Mouse (Mus musculus): Measurements from ENCODE around the gene Gm6685. TPM values are rescaled to one million over a fixed set of nuclear protein-coding genes. Genes with fewer than 3 reads are reported as not detected.
"Not testable (repeated sequence)": the region's sequence is repeated elsewhere in the genome, so short reads cannot be mapped to it uniquely, and the experiment has no call there.

Gene Gm6685
- polyA plus RNA-seq (2015; fragmentation: Nextera tagmentation; extraction: Ambion mirVana), result 0.27 TPM in 1 of 2 replicates, not detected in the other

- not testable (repeated sequence) for ATAC-seq (ENCODE audit: low FRiP score); H3K9me3 ChIP-seq (replicated peaks); H3K27me3 ChIP-seq (replicated peaks); H3K4me1 ChIP-seq; H3K4me3 ChIP-seq (replicated peaks); H3K36me3 ChIP-seq; H3K9ac ChIP-seq (replicated peaks); H3K4me2 ChIP-seq; H3K27ac ChIP-seq (replicated peaks)
- WGBS, result 96% methylated on average over 45 of the region's 45 CpGs
Observed at GRCm38 (mm10) chr11:28339224-28340150, at the start of gene Gm6685. Gene Gm6685, minus strand, starts transcription at chr11:28339867.

GRCm38 (mm10) chr11:28375891-28376290, 36.2 kb upstream of the Gm6685 start:
- Histone ChIP-seq H3K4me3 (replicated peaks) (no peak overlapping the region), H3K4me1 (no peaks in the 10 kb centered on the region), H3K9me3 (replicated peaks) (no peaks in the 10 kb centered on the region), H3K27me3 (replicated peaks) (no peaks in the 10 kb centered on the region), H3K36me3 (no peaks in the 10 kb centered on the region), H3K9ac (replicated peaks) (no peak overlapping the region), H3K4me2 (no peak overlapping the region), H3K27ac (replicated peaks) (no peak overlapping the region)
- no peak for ATAC-seq (ENCODE audit: low FRiP score)

GRCm38 (mm10) chr11:28374636-28375035, 35.0 kb upstream of the Gm6685 start:
- no peak for ATAC-seq (ENCODE audit: low FRiP score)
- Histone ChIP-seq H3K9ac (replicated peaks) (no peak overlapping the region), H3K4me2 (no peak overlapping the region), H3K9me3 (replicated peaks) (no peaks in the 10 kb centered on the region), H3K4me3 (replicated peaks) (no peak overlapping the region), H3K27me3 (replicated peaks) (no peaks in the 10 kb centered on the region), H3K4me1 (no peaks in the 10 kb centered on the region), H3K36me3 (no peaks in the 10 kb centered on the region), H3K27ac (replicated peaks) (no peak overlapping the region)

DNA sequence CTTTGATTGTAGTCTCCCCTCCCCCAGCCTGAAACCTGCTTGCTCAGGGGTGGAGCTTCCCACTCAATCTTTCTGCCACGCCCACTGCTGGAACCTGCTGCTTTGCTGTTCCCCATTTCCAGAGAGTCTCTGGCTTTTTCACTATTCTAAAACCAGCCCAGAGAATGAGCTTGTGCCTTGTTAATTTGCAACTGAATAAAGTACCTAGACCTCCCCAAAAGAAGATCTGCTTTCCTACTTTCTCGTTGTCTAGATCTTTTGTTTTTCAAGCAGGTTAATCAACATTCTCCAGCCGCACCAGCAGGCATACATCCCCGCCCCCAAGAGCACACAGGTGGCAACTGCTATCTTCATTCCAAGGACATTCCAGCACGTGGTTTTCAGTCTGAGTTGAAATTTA, 31.7 kb upstream of the Gm6685 start:
- H3K4me2 ChIP-seq; ATAC-seq (ENCODE audit: low FRiP score): not testable (repeated sequence)

DNA sequence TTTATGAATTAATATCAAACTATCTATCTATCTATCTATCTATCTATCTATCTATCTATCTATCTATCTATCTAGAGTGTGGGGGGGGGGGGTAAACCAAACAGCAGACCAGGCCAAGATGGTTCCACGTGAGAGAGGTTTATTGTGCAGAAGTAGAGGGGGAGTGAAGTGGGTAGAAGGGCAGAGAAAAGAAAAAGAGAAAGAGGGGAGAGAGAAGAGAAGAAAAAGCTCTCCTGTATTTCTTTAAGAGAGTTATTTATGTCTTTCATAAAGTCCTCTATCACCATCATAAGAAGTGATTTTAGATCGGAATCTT, 26.2 kb upstream of the Gm6685 start:
- H3K4me2 ChIP-seq, result peak overlapping the region; percentile 65
- no peaks in the 10 kb centered on the region for H3K36me3 ChIP-seq
- peak overlapping the region; percentile 41; the same call in 1 of the 2 replicates for H3K9ac ChIP-seq (replicated peaks)
- H3K27me3 ChIP-seq (replicated peaks), result no peaks in the 10 kb centered on the region
- peaks cover 9% of the 10 kb centered on the region for H3K4me1 ChIP-seq
- ATAC-seq (ENCODE audit: low FRiP score), result peak; percentile 52; the same call in 1 of the 2 replicates
- H3K27ac ChIP-seq (replicated peaks), result peak overlapping the region; percentile 72; the same call in 1 of the 2 replicates
- no peaks in the 10 kb centered on the region for H3K9me3 ChIP-seq (replicated peaks)
- 41% methylated on average over 2 of the region's 2 CpGs for WGBS
- H3K4me3 ChIP-seq (replicated peaks), result peak overlapping the region; percentile 38

More for the DNA sequence above, 31.7 kb upstream of the Gm6685 start:
- not testable (repeated sequence) for H3K4me1 ChIP-seq; H3K36me3 ChIP-seq; H3K27me3 ChIP-seq (replicated peaks); H3K4me3 ChIP-seq (replicated peaks); H3K9ac ChIP-seq (replicated peaks); H3K27ac ChIP-seq (replicated peaks); H3K9me3 ChIP-seq (replicated peaks)
- WGBS, result 70% methylated on average over 5 of the region's 5 CpGs

- Histone ChIP-seq H3K27ac (replicated peaks) (peak overlapping the region; percentile 72), H3K4me1 (peaks cover 9% of the 10 kb centered on the region), H3K9ac (replicated peaks) (peak overlapping the region; percentile 41), H3K4me2 (peak overlapping the region; percentile 65), H3K9me3 (replicated peaks) (no peaks in the 10 kb centered on the region), H3K36me3 (no peaks in the 10 kb centered on the region), H3K27me3 (replicated peaks) (no peaks in the 10 kb centered on the region), H3K4me3 (replicated peaks) (peak overlapping the region; percentile 38)
- ATAC-seq (ENCODE audit: low FRiP score), result peak; percentile 95
- WGBS, result 4% methylated on average over 26 of the region's 26 CpGs
Observed at GRCm38 (mm10) chr11:28365209-28365928, 25.7 kb upstream of the Gm6685 start.

- no peak for ATAC-seq (ENCODE audit: low FRiP score)
- no peaks in the 10 kb centered on the region for H3K4me1 ChIP-seq
- H3K27me3 ChIP-seq (replicated peaks), result no peaks in the 10 kb centered on the region
- H3K9me3 ChIP-seq (replicated peaks), result no peaks in the 10 kb centered on the region
- H3K4me3 ChIP-seq (replicated peaks), result no peak overlapping the region
- H3K36me3 ChIP-seq, result no peaks in the 10 kb centered on the region
- no peak overlapping the region for H3K4me2 ChIP-seq
- 91% methylated on average over 2 of the region's 2 CpGs for WGBS
- H3K9ac ChIP-seq (replicated peaks), result no peak overlapping the region
- H3K27ac ChIP-seq (replicated peaks), result no peak overlapping the region
Observed at GRCm38 (mm10) chr11:28343465-28343864, 3.8 kb upstream of the Gm6685 start.

GRCm38 (mm10) chr11:28341887-28342286, 2.2 kb upstream of the Gm6685 start:
- no peak overlapping the region for H3K4me3 ChIP-seq (replicated peaks)
- H3K4me1 ChIP-seq, result no peaks in the 10 kb centered on the region
- no peaks in the 10 kb centered on the region for H3K9me3 ChIP-seq (replicated peaks)
- no peak overlapping the region for H3K9ac ChIP-seq (replicated peaks)
- H3K4me2 ChIP-seq, result no peak overlapping the region
- no peaks in the 10 kb centered on the region for H3K36me3 ChIP-seq
- no peak for ATAC-seq (ENCODE audit: low FRiP score)
- H3K27ac ChIP-seq (replicated peaks), result no peak overlapping the region
- WGBS, result 71% methylated on average over 5 of the region's 5 CpGs
- no peaks in the 10 kb centered on the region for H3K27me3 ChIP-seq (replicated peaks)

DNA sequence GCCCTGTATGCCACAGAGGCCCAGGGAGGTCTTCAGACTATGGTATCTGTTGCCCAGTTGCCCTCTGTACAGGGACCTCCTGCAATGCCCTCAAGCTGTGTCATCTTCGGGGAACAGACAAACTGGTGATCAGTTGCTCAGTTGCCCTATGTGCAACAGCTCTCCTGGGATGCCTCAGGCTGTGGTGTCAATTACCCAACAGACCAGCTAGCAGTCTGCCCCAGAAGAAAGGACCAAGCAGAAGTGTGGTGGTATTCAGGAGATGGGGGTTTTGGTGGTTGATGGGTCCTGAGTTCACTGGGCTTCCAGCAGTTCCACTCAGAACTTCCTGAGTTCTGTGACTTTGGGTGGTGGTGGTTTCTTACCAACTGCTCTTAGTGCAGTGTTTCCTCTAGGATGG, 11.8 kb downstream of the Gm6685 start:
- H3K4me1 ChIP-seq, result no peaks in the 10 kb centered on the region
- no peak overlapping the region for H3K4me3 ChIP-seq (replicated peaks)
- H3K9ac ChIP-seq (replicated peaks), result no peak overlapping the region
- peaks cover 5% of the 10 kb centered on the region; the same call in 1 of the 2 replicates for H3K9me3 ChIP-seq (replicated peaks)
- H3K27me3 ChIP-seq (replicated peaks), result no peaks in the 10 kb centered on the region
- H3K36me3 ChIP-seq, result no peaks in the 10 kb centered on the region
- 90% methylated on average over 1 of the region's 1 CpGs for WGBS
- no peak overlapping the region for H3K27ac ChIP-seq (replicated peaks)
- no peak for ATAC-seq (ENCODE audit: low FRiP score)
- no peak overlapping the region for H3K4me2 ChIP-seq

- no peak overlapping the region for H3K9ac ChIP-seq (replicated peaks)
Observed at GRCm38 (mm10) chr11:28313396-28313795, 26.3 kb downstream of the Gm6685 start.

GRCm38 (mm10) chr11:28307723-28308122, 31.9 kb downstream of the Gm6685 start:
- no peak overlapping the region for H3K4me2 ChIP-seq
- no peak overlapping the region for H3K4me3 ChIP-seq (replicated peaks)
- H3K4me1 ChIP-seq, result no peaks in the 10 kb centered on the region
- H3K9me3 ChIP-seq (replicated peaks), result no peaks in the 10 kb centered on the region
- no peaks in the 10 kb centered on the region for H3K27me3 ChIP-seq (replicated peaks)
- H3K36me3 ChIP-seq, result no peaks in the 10 kb centered on the region
- ATAC-seq (ENCODE audit: low FRiP score), result no peak
- no peak overlapping the region for H3K27ac ChIP-seq (replicated peaks)
- 94% methylated on average over 1 of the region's 1 CpGs for WGBS
- no peak overlapping the region for H3K9ac ChIP-seq (replicated peaks)

More at GRCm38 (mm10) chr11:28313396-28313795, 26.3 kb downstream of the Gm6685 start:
- H3K9me3 ChIP-seq (replicated peaks), result no peaks in the 10 kb centered on the region
- no peak overlapping the region for H3K4me3 ChIP-seq (replicated peaks)
- H3K4me1 ChIP-seq, result no peaks in the 10 kb centered on the region
- no peak for ATAC-seq (ENCODE audit: low FRiP score)
- H3K27me3 ChIP-seq (replicated peaks), result no peaks in the 10 kb centered on the region
- no peak overlapping the region for H3K27ac ChIP-seq (replicated peaks)
- no peaks in the 10 kb centered on the region for H3K36me3 ChIP-seq
- H3K4me2 ChIP-seq, result no peak overlapping the region
- WGBS, result 76% methylated on average over 1 of the region's 1 CpGs

DNA sequence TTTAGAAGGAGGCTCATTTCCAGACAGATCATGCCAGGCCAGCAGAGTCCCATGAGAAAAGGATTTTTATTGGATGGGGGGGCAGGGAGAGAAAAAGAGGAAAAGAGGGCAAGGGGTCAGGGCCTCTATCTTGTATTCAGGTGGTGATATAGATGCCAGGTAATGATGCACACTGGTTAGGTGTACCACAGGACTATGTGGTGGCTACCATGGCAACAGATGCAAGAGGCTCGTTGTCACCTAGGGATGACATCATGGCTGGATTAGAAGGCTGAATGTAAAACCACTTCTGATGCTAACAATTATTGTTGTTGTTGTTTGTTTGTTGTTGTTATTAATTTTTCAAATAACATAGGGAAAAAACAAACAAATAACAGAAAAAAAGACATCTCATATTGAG, 49.2 kb downstream of the Gm6685 start:
- no peaks in the 10 kb centered on the region for H3K9me3 ChIP-seq (replicated peaks)
- H3K36me3 ChIP-seq, result no peaks in the 10 kb centered on the region
- H3K4me2 ChIP-seq, result no peak overlapping the region
- H3K9ac ChIP-seq (replicated peaks), result no peak overlapping the region
- no peaks in the 10 kb centered on the region for H3K27me3 ChIP-seq (replicated peaks)
- 79% methylated on average over 1 of the region's 1 CpGs for WGBS
- H3K4me3 ChIP-seq (replicated peaks), result no peak overlapping the region
- H3K4me1 ChIP-seq, result no peaks in the 10 kb centered on the region
- H3K27ac ChIP-seq (replicated peaks), result no peak overlapping the region
- ATAC-seq (ENCODE audit: low FRiP score), result no peak

Data from neural tube, embryonic 15.5 days (tissue).